Mouse (Mus musculus): ENCODE measurements around the gene Apoa1. TPM values are rescaled to one million over a fixed set of nuclear protein-coding genes. Genes with fewer than 3 reads are reported as not detected.
A peak's percentile ranks its signal among the peaks of the same experiment; 100 is the strongest.

Gene Apoa1
- polyA plus RNA-seq, 1 experiment = not detected

GRCm38 (mm10) chr9:46256658-46257385 lies 28.4 kb downstream of the Apoa1 start:
- Histone ChIP-seq H3ac (ENCODE audit: control insufficient read depth, insufficient read length) (no peak overlapping the region), H3K4me2 (ENCODE audit: low read depth) (peak overlapping the region; percentile 41), H3K36me3 (ENCODE audit: control insufficient read depth, insufficient read depth) (no peaks in the 10 kb centered on the region), H3K4me3 (no peak overlapping the region), H3K27me3 (ENCODE audit: control insufficient read depth, insufficient read depth, insufficient read length) (peaks cover 13% of the 10 kb centered on the region), H3K79me2 (ENCODE audit: control insufficient read depth, insufficient read depth) (no peaks in the 10 kb centered on the region)
- no peak for TF ChIP-seq MAX (IDR thresholded peaks at IDR 0.05; ENCODE audit: low read depth)
- no peak for TF ChIP-seq TCF12 (IDR thresholded peaks at IDR 0.05; ENCODE audit: insufficient read depth, poor library complexity, severe bottlenecking)

DNA sequence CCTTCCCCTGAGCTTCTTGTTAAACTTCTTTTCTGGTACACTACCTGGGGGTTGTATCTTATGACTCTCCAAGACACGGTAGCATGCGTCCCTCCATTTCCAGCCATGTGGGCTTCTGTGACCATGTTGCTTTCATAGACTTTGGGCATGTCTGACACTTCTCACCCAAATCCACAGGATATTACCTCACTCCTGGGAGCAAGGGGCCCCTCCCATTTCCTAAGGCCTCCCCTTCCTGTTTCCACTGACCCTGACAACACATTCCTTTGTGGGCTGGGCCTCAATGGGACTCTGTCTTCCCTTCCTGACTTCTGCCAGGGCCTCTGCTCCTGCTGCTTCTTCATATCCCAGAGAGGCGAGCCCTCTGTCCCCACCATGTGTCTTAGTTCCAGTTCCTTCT lies 29.2 kb downstream of the Apoa1 start:
- no peak for TF ChIP-seq MYOD1 (IDR thresholded peaks at IDR 0.05; ENCODE audit: control insufficient read depth in 1 of 3, insufficient read length in 2 of 3, low read depth in 2 of 3)
- TF ChIP-seq POLR2A (IDR thresholded peaks at IDR 0.05; ENCODE audit: insufficient read length, low read depth) = no peak
- no peak for TF ChIP-seq TCF3 (IDR thresholded peaks at IDR 0.05; ENCODE audit: insufficient read length, low read depth)
- no peak for TF ChIP-seq SRF (IDR thresholded peaks at IDR 0.05; ENCODE audit: control insufficient read depth, insufficient read length, low read depth)
- TF ChIP-seq TCF12 (IDR thresholded peaks at IDR 0.05; ENCODE audit: insufficient read depth, poor library complexity, severe bottlenecking) = no peak
- no peak for TF ChIP-seq POLR2AphosphoS2 (IDR thresholded peaks at IDR 0.05; ENCODE audit: insufficient read length, low read depth)
- no peak for TF ChIP-seq USF1 (IDR thresholded peaks at IDR 0.05; ENCODE audit: low read depth)
- no peak for TF ChIP-seq MAX (IDR thresholded peaks at IDR 0.05; ENCODE audit: low read depth)
- H3K27me3 ChIP-seq (ENCODE audit: control insufficient read depth, insufficient read depth, insufficient read length) = peaks cover 9% of the 10 kb centered on the region

GRCm38 (mm10) chr9:46259111-46259510 lies 30.7 kb downstream of the Apoa1 start:
- Histone ChIP-seq H3K79me2 (ENCODE audit: control insufficient read depth, insufficient read depth) (no peaks in the 10 kb centered on the region), H3K36me3 (ENCODE audit: control insufficient read depth, insufficient read depth) (no peaks in the 10 kb centered on the region), H3ac (ENCODE audit: control insufficient read depth, insufficient read length) (no peak overlapping the region), H3K27me3 (ENCODE audit: control insufficient read depth, insufficient read depth, insufficient read length) (peaks cover 6% of the 10 kb centered on the region), H3K4me2 (ENCODE audit: low read depth) (no peak overlapping the region), H3K4me3 (no peak overlapping the region)
- TF ChIP-seq REST (IDR thresholded peaks at IDR 0.05; ENCODE audit: insufficient read depth, insufficient read length) (no peak), POLR2AphosphoS2 (IDR thresholded peaks at IDR 0.05; ENCODE audit: insufficient read length, low read depth) (no peak), E2F4 (IDR thresholded peaks at IDR 0.05; ENCODE audit: insufficient read depth) (no peak), MYOG (IDR thresholded peaks at IDR 0.05; ENCODE audit: control insufficient read depth in 1 of 3, insufficient read depth in 1 of 3, insufficient read length in 2 of 3, low read depth in 2 of 3) (no peak), MAX (IDR thresholded peaks at IDR 0.05; ENCODE audit: low read depth) (no peak), SRF (IDR thresholded peaks at IDR 0.05; ENCODE audit: control insufficient read depth, insufficient read length, low read depth) (no peak), TCF3 (IDR thresholded peaks at IDR 0.05; ENCODE audit: insufficient read length, low read depth) (no peak), CEBPB (IDR thresholded peaks at IDR 0.05; ENCODE audit: insufficient read depth, poor library complexity, severe bottlenecking) (no peak), POLR2A (IDR thresholded peaks at IDR 0.05; ENCODE audit: insufficient read length, low read depth) (no peak)

More for the DNA sequence above, 29.2 kb downstream of the Apoa1 start:
- H3K4me3 ChIP-seq = no peak overlapping the region
- H3ac ChIP-seq (ENCODE audit: control insufficient read depth, insufficient read length) = no peak overlapping the region
- H3K79me2 ChIP-seq (ENCODE audit: control insufficient read depth, insufficient read depth) = no peaks in the 10 kb centered on the region
- H3K36me3 ChIP-seq (ENCODE audit: control insufficient read depth, insufficient read depth) = no peaks in the 10 kb centered on the region
- peak overlapping the region; percentile 41 for H3K4me2 ChIP-seq (ENCODE audit: low read depth)

GRCm38 (mm10) chr9:46261131-46261530 lies 32.8 kb downstream of the Apoa1 start:
- no peak overlapping the region for H3K4me3 ChIP-seq
- TF ChIP-seq TCF3 (IDR thresholded peaks at IDR 0.05; ENCODE audit: insufficient read length, low read depth) (no peak), REST (IDR thresholded peaks at IDR 0.05; ENCODE audit: insufficient read depth, insufficient read length) (no peak), E2F4 (IDR thresholded peaks at IDR 0.05; ENCODE audit: insufficient read depth) (no peak), SRF (IDR thresholded peaks at IDR 0.05; ENCODE audit: control insufficient read depth, insufficient read length, low read depth) (no peak), POLR2A (IDR thresholded peaks at IDR 0.05; ENCODE audit: insufficient read length, low read depth) (no peak), CEBPB (IDR thresholded peaks at IDR 0.05; ENCODE audit: insufficient read depth, poor library complexity, severe bottlenecking) (no peak), MYOG (IDR thresholded peaks at IDR 0.05; ENCODE audit: control insufficient read depth in 1 of 3, insufficient read depth in 1 of 3, insufficient read length in 2 of 3, low read depth in 2 of 3) (no peak), MYOD1 (IDR thresholded peaks at IDR 0.05; ENCODE audit: control insufficient read depth in 1 of 3, insufficient read length in 2 of 3, low read depth in 2 of 3) (no peak), POLR2AphosphoS2 (IDR thresholded peaks at IDR 0.05; ENCODE audit: insufficient read length, low read depth) (no peak)
- no peak overlapping the region for H3K4me2 ChIP-seq (ENCODE audit: low read depth)
- H3K27me3 ChIP-seq (ENCODE audit: control insufficient read depth, insufficient read depth, insufficient read length) = peaks cover 12% of the 10 kb centered on the region
- no peak overlapping the region for H3ac ChIP-seq (ENCODE audit: control insufficient read depth, insufficient read length)
- H3K36me3 ChIP-seq (ENCODE audit: control insufficient read depth, insufficient read depth) = no peaks in the 10 kb centered on the region
- H3K79me2 ChIP-seq (ENCODE audit: control insufficient read depth, insufficient read depth) = no peaks in the 10 kb centered on the region

- peaks cover 41% of the 10 kb centered on the region for H3K27me3 ChIP-seq (ENCODE audit: control insufficient read depth, insufficient read depth, insufficient read length)
- no peak within 1 kb of the TSS for H3ac ChIP-seq (ENCODE audit: control insufficient read depth, insufficient read length)
- no peaks in the 10 kb centered on the region for H3K36me3 ChIP-seq (ENCODE audit: control insufficient read depth, insufficient read depth)
- no peak within 1 kb of the TSS for H3K4me2 ChIP-seq (ENCODE audit: low read depth)
- peaks cover 3% of the 10 kb centered on the region for H3K79me2 ChIP-seq (ENCODE audit: control insufficient read depth, insufficient read depth)
- H3K4me3 ChIP-seq = no peak within 1 kb of the TSS
- TF ChIP-seq SRF (IDR thresholded peaks at IDR 0.05; ENCODE audit: control insufficient read depth, insufficient read length, low read depth) = no peak
- TF ChIP-seq E2F4 (IDR thresholded peaks at IDR 0.05; ENCODE audit: insufficient read depth) = no peak
- no peak for TF ChIP-seq POLR2A (IDR thresholded peaks at IDR 0.05; ENCODE audit: insufficient read length, low read depth)
- TF ChIP-seq CEBPB (IDR thresholded peaks at IDR 0.05; ENCODE audit: insufficient read depth, poor library complexity, severe bottlenecking) = no peak
- TF ChIP-seq USF1 (IDR thresholded peaks at IDR 0.05; ENCODE audit: low read depth) = no peak
- TF ChIP-seq MAX (IDR thresholded peaks at IDR 0.05; ENCODE audit: low read depth) = no peak
- TF ChIP-seq REST (IDR thresholded peaks at IDR 0.05; ENCODE audit: insufficient read depth, insufficient read length) = no peak
- TF ChIP-seq TCF12 (IDR thresholded peaks at IDR 0.05; ENCODE audit: insufficient read depth, poor library complexity, severe bottlenecking) = no peak
- TF ChIP-seq POLR2AphosphoS2 (IDR thresholded peaks at IDR 0.05; ENCODE audit: insufficient read length, low read depth) = no peak
- no peak for TF ChIP-seq TCF3 (IDR thresholded peaks at IDR 0.05; ENCODE audit: insufficient read length, low read depth)
- no peak for TF ChIP-seq MYOD1 (IDR thresholded peaks at IDR 0.05; ENCODE audit: control insufficient read depth in 1 of 3, insufficient read length in 2 of 3, low read depth in 2 of 3)
- TF ChIP-seq MYOG (IDR thresholded peaks at IDR 0.05; ENCODE audit: control insufficient read depth in 1 of 3, insufficient read depth in 1 of 3, insufficient read length in 2 of 3, low read depth in 2 of 3) = no peak
These were observed 40.0 kb downstream of the Apoa1 start, which contains the start of gene Apoa5 for GRCm38 (mm10) chr9:46268343-46268873. Gene Apoa5 (plus strand): TSS chr9:46268633.
